Mouse (Mus musculus): ENCODE data around the gene Stard5.

Stard5 gene

GRCm38 (mm10) chr7:83667936-83668645 lies 36.3 kb downstream of the Stard5 start:
- DNase-seq: no peak

- DNase-seq: peak; percentile 59
These were observed 37.0 kb downstream of the Stard5 start for GRCm38 (mm10) chr7:83668724-83669123.

- no peak for DNase-seq
These were observed 39.8 kb downstream of the Stard5 start for GRCm38 (mm10) chr7:83671573-83671972.

GRCm38 (mm10) chr7:83675545-83676254 lies 43.9 kb downstream of the Stard5 start:
- peak; percentile 37 for DNase-seq

GRCm38 (mm10) chr7:83677296-83677695 lies 45.5 kb downstream of the Stard5 start:
- no peak for DNase-seq

- DNase-seq: no peak
These were observed 46.7 kb downstream of the Stard5 start for GRCm38 (mm10) chr7:83678506-83678905.

- no peak for DNase-seq
These were observed 51.0 kb downstream of the Stard5 start for GRCm38 (mm10) chr7:83682640-83683274.

GRCm38 (mm10) chr7:83695449-83696212 lies 63.9 kb downstream of the Stard5 start:
- DNase-seq: peak; percentile 44

- DNase-seq: no peak
These were observed 67.4 kb downstream of the Stard5 start for GRCm38 (mm10) chr7:83699066-83699745.

All from lung, postnatal 36 days (tissue).